ENCODE assay signal across 9 mouse cellular contexts in genomic region chr1:74452611-74453045, GRCm38 (mm10). TPM values are rescaled to one million over a fixed set of nuclear protein-coding genes. Genes with fewer than 3 reads are reported as not detected.
DNase-seq lines count a peak whose midpoint lies in the region; ATAC-seq lines count a peak whose summit lies in the region.
"Had no signal": no experiment of that assay in that cellular context is flagged by ENCODE, and none has a peak within 500 bp of the region (broad histone marks: within the 10 kb centered on the region; RNA-seq: fewer than 3 reads in every experiment).

No protein-coding gene starts in this region.

- no peak overlapping the region for H3K4me3 ChIP-seq in forebrain, embryonic 14.5 days (ENCODE audit: low read depth, low read length)
- no peak overlapping the region for H3K4me3 ChIP-seq in forebrain, embryonic 10.5 days
- no peak overlapping the region for H3K4me3 ChIP-seq in heart, embryonic 16.5 days (ENCODE audit: low read length)
- no peak overlapping the region for H3K4me3 ChIP-seq in stomach, embryonic 16.5 days (replicated peaks; ENCODE audit: low read length)
- H3K4me3 ChIP-seq: midbrain, embryonic 12.5 days had no signal

- no peak overlapping the region for H3K27ac ChIP-seq in forebrain, embryonic 14.5 days (ENCODE audit: low read depth, low read length)
- no peak overlapping the region for H3K27ac ChIP-seq in forebrain, embryonic 10.5 days
- H3K27ac ChIP-seq in heart, embryonic 16.5 days (ENCODE audit: low read length): no peak overlapping the region
- no peak overlapping the region for H3K27ac ChIP-seq in stomach, embryonic 16.5 days (ENCODE audit: low read length)
- H3K27ac ChIP-seq: midbrain, embryonic 12.5 days had no signal

- peaks cover 78% of the 10 kb centered on the region for H3K36me3 ChIP-seq in forebrain, embryonic 14.5 days (ENCODE audit: control insufficient read depth, insufficient read depth, low read length)
- H3K36me3 ChIP-seq in forebrain, embryonic 10.5 days (replicated peaks): peaks cover 98% of the 10 kb centered on the region
- peaks cover 32% of the 10 kb centered on the region for H3K36me3 ChIP-seq in heart, embryonic 16.5 days (ENCODE audit: control insufficient read depth, insufficient read depth)
- peaks cover 14% of the 10 kb centered on the region for H3K36me3 ChIP-seq in stomach, embryonic 16.5 days (ENCODE audit: control insufficient read depth, insufficient read depth, low read length)

- peak; percentile 34; the same call in 1 of the 2 replicates for ATAC-seq in forebrain, embryonic 14.5 days
- peak; percentile 71 for ATAC-seq in activated CD4-positive, CD25-positive, alpha-beta regulatory T cell, adult 4 months
- ATAC-seq in heart, embryonic 16.5 days (replicated peaks; ENCODE audit: extremely low read depth, insufficient read depth, low FRiP score): peak; percentile 77
- ATAC-seq in stomach, embryonic 16.5 days (ENCODE audit: insufficient read depth, low FRiP score): peak; percentile 83

- no peaks in the 10 kb centered on the region for H3K4me1 ChIP-seq in forebrain, embryonic 14.5 days (ENCODE audit: control insufficient read depth, insufficient read depth, low read length)
- H3K4me1 ChIP-seq in forebrain, embryonic 10.5 days: no peaks in the 10 kb centered on the region
- H3K4me1 ChIP-seq in heart, embryonic 16.5 days (ENCODE audit: control insufficient read depth, insufficient read depth, low read length): no peaks in the 10 kb centered on the region
- H3K4me1 ChIP-seq in stomach, embryonic 16.5 days (ENCODE audit: control insufficient read depth, insufficient read depth, low read length): no peaks in the 10 kb centered on the region
- H3K4me1 ChIP-seq: midbrain, embryonic 12.5 days had no signal

- H3K9me3 ChIP-seq in forebrain, embryonic 14.5 days (replicated peaks; ENCODE audit: control insufficient read depth, low read length): no peaks in the 10 kb centered on the region
- no peaks in the 10 kb centered on the region for H3K9me3 ChIP-seq in forebrain, embryonic 10.5 days
- no peaks in the 10 kb centered on the region for H3K9me3 ChIP-seq in heart, embryonic 16.5 days (replicated peaks; ENCODE audit: control insufficient read depth, low read length)
- no peaks in the 10 kb centered on the region for H3K9me3 ChIP-seq in stomach, embryonic 16.5 days (replicated peaks; ENCODE audit: control insufficient read depth, low read length)
- H3K9me3 ChIP-seq: midbrain, embryonic 12.5 days had no signal

- 47% methylated on average over 4 of the region's 4 CpGs for WGBS in forebrain, embryonic 14.5 days
- WGBS in forebrain, embryonic 10.5 days: 69% methylated on average over 4 of the region's 4 CpGs
- 49% methylated on average over 4 of the region's 4 CpGs for WGBS in heart, embryonic 16.5 days
- 39% methylated on average over 4 of the region's 4 CpGs for WGBS in stomach, embryonic 16.5 days

- H3K4me2 ChIP-seq in forebrain, embryonic 14.5 days (ENCODE audit: low read length): no peak overlapping the region
- H3K4me2 ChIP-seq in heart, embryonic 16.5 days (ENCODE audit: low read depth, low read length): no peak overlapping the region
- H3K4me2 ChIP-seq in stomach, embryonic 16.5 days (ENCODE audit: low read depth, low read length): no peak overlapping the region
- H3K4me2 ChIP-seq: midbrain, embryonic 12.5 days had no signal

- no peak overlapping the region for H3K9ac ChIP-seq in forebrain, embryonic 14.5 days (ENCODE audit: low read length)
- H3K9ac ChIP-seq in heart, embryonic 16.5 days (ENCODE audit: low read length): no peak overlapping the region
- no peak overlapping the region for H3K9ac ChIP-seq in stomach, embryonic 16.5 days (ENCODE audit: low read length)
- H3K9ac ChIP-seq: midbrain, embryonic 12.5 days had no signal

- H3K27me3 ChIP-seq in forebrain, embryonic 14.5 days (replicated peaks; ENCODE audit: control insufficient read depth, insufficient read depth, low read length): no peaks in the 10 kb centered on the region
- H3K27me3 ChIP-seq in forebrain, embryonic 10.5 days (ENCODE audit: poor library complexity, severe bottlenecking): no peaks in the 10 kb centered on the region
- H3K27me3 ChIP-seq in heart, embryonic 16.5 days (ENCODE audit: control insufficient read depth, insufficient read depth, low read length): no peaks in the 10 kb centered on the region
- no peaks in the 10 kb centered on the region for H3K27me3 ChIP-seq in stomach, embryonic 16.5 days (ENCODE audit: control insufficient read depth, insufficient read depth, low read length)
- H3K27me3 ChIP-seq: midbrain, embryonic 12.5 days had no signal

- DNase-seq in forebrain, embryonic 14.5 days (ENCODE audit: low spot score): peak; percentile 74
- no peak for DNase-seq in forebrain, embryonic 10.5 days (ENCODE audit: extremely low spot score, low spot score)
- peak; percentile 68 for DNase-seq in 3T3-L1 (ENCODE audit: low read depth, low spot score)
- peak; percentile 35 to 58 for DNase-seq in kidney, postnatal 4 days
- DNase-seq in adrenal gland, postnatal 14 days: no peak

RNA-seq across cellular contexts. Expression of gene Vil1, which starts 43.5 kb away (rescaled TPM):
- 0.14 and 0.33 TPM in 2 replicates for polyA plus RNA-seq in forebrain, embryonic 14.5 days (2014; fragmentation: Nextera tagmentation; extraction: Ambion mirVana)
- polyA plus RNA-seq in forebrain, embryonic 10.5 days (2016; fragmentation: Nextera tagmentation; extraction: Ambion mirVana): 0.12 and 0.17 TPM in 2 replicates
- under 1 TPM in 1 of 2 experiments, not detected in 1; 0.13 TPM for polyA plus RNA-seq in activated CD4-positive, CD25-positive, alpha-beta regulatory T cell, adult 4 months (2017; shearing (Covaris generic))
- 0.37 and 1.7 TPM in 2 replicates for polyA plus RNA-seq in heart, embryonic 16.5 days (2015; fragmentation: Nextera tagmentation; extraction: Ambion mirVana)
- 29.1 and 29.8 TPM in 2 replicates for polyA plus RNA-seq in stomach, embryonic 16.5 days (2015; fragmentation: Nextera tagmentation; extraction: Ambion mirVana)
- 2.4 and 3.0 TPM in 2 replicates for total RNA-seq in adrenal gland, postnatal 14 days (2021)

RNA-seq across cellular contexts. Expression of gene Cnot9, which starts 53.2 kb away (rescaled TPM):
- polyA plus RNA-seq in forebrain, embryonic 14.5 days (2014; fragmentation: Nextera tagmentation; extraction: Ambion mirVana): 63.2 and 66.1 TPM in 2 replicates
- polyA plus RNA-seq in forebrain, embryonic 10.5 days (2016; fragmentation: Nextera tagmentation; extraction: Ambion mirVana): 112 TPM in 2 replicates
- polyA plus RNA-seq in activated CD4-positive, CD25-positive, alpha-beta regulatory T cell, adult 4 months (2017; shearing (Covaris generic)): 10 to 100 TPM; 52.3 to 57.8 TPM
- 28.3 and 32.1 TPM in 2 replicates for polyA plus RNA-seq in heart, embryonic 16.5 days (2015; fragmentation: Nextera tagmentation; extraction: Ambion mirVana)
- 45.8 and 46.3 TPM in 2 replicates for polyA plus RNA-seq in stomach, embryonic 16.5 days (2015; fragmentation: Nextera tagmentation; extraction: Ambion mirVana)
- total RNA-seq in adrenal gland, postnatal 14 days (2021): 30.8 and 32.2 TPM in 2 replicates

Comparison
In these comparisons a context has a peak if more than half of its experiments do, and no peak if none do; other contexts are left out.
1. DNase-seq: peak in forebrain, embryonic 14.5 days (single experiment), 3T3-L1 (single experiment) and kidney, postnatal 4 days (2 of 2); none in forebrain, embryonic 10.5 days (single experiment) and adrenal gland, postnatal 14 days (single experiment).
2. RNA of gene Vil1, which starts 43.5 kb away (polyA plus RNA-seq): 29.1 to 29.8 TPM in stomach, embryonic 16.5 days; 0.37 to 1.7 TPM in heart, embryonic 16.5 days, 0.14 to 0.33 TPM in forebrain, embryonic 14.5 days, 0.13 TPM in activated CD4-positive, CD25-positive, alpha-beta regulatory T cell, adult 4 months and 0.12 to 0.17 TPM in forebrain, embryonic 10.5 days; every median in the first group is over 10 times any median in the second.
3. Peak in every context shown above with its lines, with median percentiles within 50 percentile points of each other: ATAC-seq.